Mouse (Mus musculus) stomach, embryonic 14.5 days (tissue): ENCODE results near the gene Fubp1. TPM values are rescaled to one million over a fixed set of nuclear protein-coding genes. Genes with fewer than 3 reads are reported as not detected.

Experiments used
- ATAC-seq: fragments of 200-750 bp; cut with Nextera tagmentation; 2 replicates; pipeline ENCODE4 v1.8.0; 2017; ENCODE audit warnings: low read depth, moderate TSS enrichment; ENCODE audit not compliant: insufficient number of reproducible peaks, insufficient read depth, low FRiP score
- H3K27ac ChIP-seq: fragments of 300-500 bp; sonication (generic); 2 replicates; pipeline ENCODE4 v1.5.1; 2014; ENCODE audit warnings: mild to moderate bottlenecking, low read length, moderate library complexity, mixed read lengths
- H3K27me3 ChIP-seq: fragments of 300-500 bp; sonication (generic); 2 replicates; pipeline ENCODE4 v1.6.1; 2014; ENCODE audit warnings: low read length, control low read depth, mixed read lengths; ENCODE audit not compliant: control insufficient read depth, insufficient read depth
- H3K36me3 ChIP-seq: fragments of 300-500 bp; sonication (generic); 2 replicates; pipeline ENCODE4 v1.6.1; 2014; ENCODE audit warnings: mild to moderate bottlenecking, control low read depth, low read length, moderate library complexity, mixed read lengths; ENCODE audit not compliant: control insufficient read depth, insufficient read depth
- H3K4me1 ChIP-seq: fragments of 300-500 bp; sonication (generic); 2 replicates; pipeline ENCODE4 v1.6.1; 2014; ENCODE audit warnings: low read length, control low read depth, mixed read lengths; ENCODE audit not compliant: control insufficient read depth, insufficient read depth
- H3K4me2 ChIP-seq: fragments of 300-500 bp; sonication (generic); replicated peaks from 2 replicates; pipeline ENCODE4 v1.6.1; 2014; ENCODE audit warnings: low read depth, low read length, control low read depth
- H3K4me3 ChIP-seq: fragments of 300-500 bp; sonication (generic); 2 replicates; pipeline ENCODE4 v1.5.1; 2014; ENCODE audit warnings: low read depth, low read length, control low read depth
- H3K9ac ChIP-seq: fragments of 300-500 bp; sonication (generic); replicated peaks from 2 replicates; pipeline ENCODE4 v1.6.1; 2014; ENCODE audit warnings: low read depth, mild to moderate bottlenecking, control low read depth, low read length, moderate library complexity, mixed read lengths
- H3K9me3 ChIP-seq: fragments of 300-500 bp; sonication (generic); 2 replicates; pipeline ENCODE4 v1.6.1; 2016; ENCODE audit warnings: low read depth, low read length, control low read depth; ENCODE audit not compliant: control insufficient read depth
- WGBS: fragments of 180-500 bp; shearing (Covaris S2); extraction: QIAGEN DNeasy Blood & Tissue Kit; methylation state at CpG from one replicate; pipeline ENCODE4 v1.1.7; 2014; 5-methylcytosine and 5-hydroxymethylcytosine counted together
- polyA plus RNA-seq: library from polyadenylated mRNA; unstranded; fragments of >200 nt; fragmentation: Nextera tagmentation; extraction: Ambion mirVana; gene quantifications from 2 replicates; pipeline ENCODE4 v1.2.1, GENCODE M21; 2014

The Fubp1 gene
- polyA plus RNA-seq, 1 experiment from 2014 or later, result 265 TPM

- Histone ChIP-seq H3K9me3 (no peaks in the 10 kb centered on the region), H3K4me1 (peaks cover 13% of the 10 kb centered on the region; the same call in 1 of the 2 replicates), H3K36me3 (no peaks in the 10 kb centered on the region), H3K27ac (peak overlapping the region; percentile 83), H3K27me3 (no peaks in the 10 kb centered on the region), H3K4me2 (peak overlapping the region; percentile 91), H3K4me3 (peak overlapping the region; percentile 57), H3K9ac (peak overlapping the region; percentile 63)
- WGBS, result under 1% methylated on average over 54 of the region's 63 CpGs
- peak; percentile 89 for ATAC-seq
These were observed 55.3 kb downstream of the Fubp1 start for GRCm38 (mm10) chr3:152265351-152266035.

GRCm38 (mm10) chr3:152266036-152266421 lies 55.8 kb downstream of the Fubp1 start, which contains the start of gene Nexn:
Gene Nexn, minus strand, starts transcription at chr3:152266350.
- peak within 1 kb of the TSS; percentile 91 for H3K4me2 ChIP-seq
- 3% methylated on average over 13 of the region's 13 CpGs for whole genome bisulfite sequencing
- no peaks in the 10 kb centered on the region for H3K36me3 ChIP-seq
- peak within 1 kb of the TSS; percentile 57 for H3K4me3 ChIP-seq
- peak within 1 kb of the TSS; percentile 63 for H3K9ac ChIP-seq
- no peak; the same call in 1 of the 2 replicates for ATAC-seq
- H3K27me3 ChIP-seq, result no peaks in the 10 kb centered on the region
- no peaks in the 10 kb centered on the region for H3K9me3 ChIP-seq
- peaks cover 13% of the 10 kb centered on the region; the same call in 1 of the 2 replicates for H3K4me1 ChIP-seq
- peak within 1 kb of the TSS; percentile 83 for H3K27ac ChIP-seq

- H3K9me3 ChIP-seq, result no peaks in the 10 kb centered on the region
- H3K27ac ChIP-seq, result no peak overlapping the region
- no peak overlapping the region for H3K9ac ChIP-seq
- H3K27me3 ChIP-seq, result no peaks in the 10 kb centered on the region
- H3K4me3 ChIP-seq, result no peak overlapping the region
- peaks cover 6% of the 10 kb centered on the region; the same call in 1 of the 2 replicates for H3K4me1 ChIP-seq
- ATAC-seq, result no peak
- 93% methylated on average over 14 of the region's 14 CpGs for WGBS
- H3K36me3 ChIP-seq, result no peaks in the 10 kb centered on the region
- no peak overlapping the region for H3K4me2 ChIP-seq
These were observed 57.9 kb downstream of the Fubp1 start for GRCm38 (mm10) chr3:152268099-152268498.

GRCm38 (mm10) chr3:152271071-152271710 lies 61.0 kb downstream of the Fubp1 start:
- no peak for ATAC-seq
- Histone ChIP-seq H3K36me3 (peaks cover 3% of the 10 kb centered on the region; the same call in 1 of the 2 replicates), H3K4me3 (no peak overlapping the region), H3K4me1 (peaks cover 4% of the 10 kb centered on the region; the same call in 1 of the 2 replicates), H3K27me3 (no peaks in the 10 kb centered on the region), H3K9me3 (no peaks in the 10 kb centered on the region), H3K27ac (no peak overlapping the region), H3K9ac (no peak overlapping the region), H3K4me2 (no peak overlapping the region)
- 85% methylated on average over 10 of the region's 10 CpGs for WGBS

- Histone ChIP-seq H3K4me1 (no peaks in the 10 kb centered on the region), H3K36me3 (peaks cover 7% of the 10 kb centered on the region; the same call in 1 of the 2 replicates), H3K4me2 (no peak overlapping the region), H3K4me3 (no peak overlapping the region), H3K9me3 (no peaks in the 10 kb centered on the region), H3K27me3 (no peaks in the 10 kb centered on the region), H3K27ac (no peak overlapping the region), H3K9ac (no peak overlapping the region)
- WGBS, result 75% methylated on average over 6 of the region's 6 CpGs
- no peak for ATAC-seq
These were observed 61.7 kb downstream of the Fubp1 start for GRCm38 (mm10) chr3:152271876-152272275.

GRCm38 (mm10) chr3:152272974-152273685 lies 62.9 kb downstream of the Fubp1 start:
- Histone ChIP-seq H3K27ac (no peak overlapping the region), H3K9ac (no peak overlapping the region), H3K36me3 (peaks cover 7% of the 10 kb centered on the region; the same call in 1 of the 2 replicates), H3K4me3 (no peak overlapping the region), H3K4me2 (no peak overlapping the region), H3K9me3 (no peaks in the 10 kb centered on the region), H3K27me3 (no peaks in the 10 kb centered on the region), H3K4me1 (no peaks in the 10 kb centered on the region)
- WGBS, result 90% methylated on average over 20 of the region's 20 CpGs
- no peak for ATAC-seq

GRCm38 (mm10) chr3:152275008-152275407 lies 64.8 kb downstream of the Fubp1 start:
- no peaks in the 10 kb centered on the region for H3K4me1 ChIP-seq
- no peak overlapping the region for H3K9ac ChIP-seq
- no peaks in the 10 kb centered on the region for H3K27me3 ChIP-seq
- no peak overlapping the region for H3K27ac ChIP-seq
- no peak overlapping the region for H3K4me2 ChIP-seq
- no peaks in the 10 kb centered on the region for H3K9me3 ChIP-seq
- no peak for ATAC-seq
- H3K4me3 ChIP-seq, result no peak overlapping the region
- WGBS, result 77% methylated on average over 8 of the region's 8 CpGs
- peaks cover 7% of the 10 kb centered on the region; the same call in 1 of the 2 replicates for H3K36me3 ChIP-seq

GRCm38 (mm10) chr3:152276935-152277334 lies 66.7 kb downstream of the Fubp1 start:
- H3K27ac ChIP-seq, result no peak overlapping the region
- H3K4me2 ChIP-seq, result no peak overlapping the region
- H3K4me1 ChIP-seq, result no peaks in the 10 kb centered on the region
- H3K4me3 ChIP-seq, result no peak overlapping the region
- no peaks in the 10 kb centered on the region for H3K27me3 ChIP-seq
- WGBS, result 97% methylated on average over 3 of the region's 3 CpGs
- no peaks in the 10 kb centered on the region for H3K9me3 ChIP-seq
- no peak for ATAC-seq
- H3K9ac ChIP-seq, result no peak overlapping the region
- H3K36me3 ChIP-seq, result peaks cover 7% of the 10 kb centered on the region; the same call in 1 of the 2 replicates
